Mouse (Mus musculus) liver, adult 2 months (tissue): ENCODE measurements at regions not wholly inside any gene's neighbourhood (a gene's known extent, or its start where the extent isn't known, plus 50 kb on each side); places are given as distances from the start of the nearest gene placed in this dataset.

ENCODE experiments used
- CTCF ChIP-seq: fragments of 200-500 bp; IDR thresholded peaks from 2 replicates; pipeline ENCODE4 v1.5.1; 2011; ENCODE audit warnings: low read depth, low read length, control low read depth
- POLR2A ChIP-seq: fragments of 200-500 bp; IDR thresholded peaks from 2 replicates; pipeline ENCODE4 v1.6.1; 2011; ENCODE audit warnings: low read length, control low read depth; ENCODE audit not compliant: insufficient read depth; ENCODE audit errors: extremely low read depth

DNA sequence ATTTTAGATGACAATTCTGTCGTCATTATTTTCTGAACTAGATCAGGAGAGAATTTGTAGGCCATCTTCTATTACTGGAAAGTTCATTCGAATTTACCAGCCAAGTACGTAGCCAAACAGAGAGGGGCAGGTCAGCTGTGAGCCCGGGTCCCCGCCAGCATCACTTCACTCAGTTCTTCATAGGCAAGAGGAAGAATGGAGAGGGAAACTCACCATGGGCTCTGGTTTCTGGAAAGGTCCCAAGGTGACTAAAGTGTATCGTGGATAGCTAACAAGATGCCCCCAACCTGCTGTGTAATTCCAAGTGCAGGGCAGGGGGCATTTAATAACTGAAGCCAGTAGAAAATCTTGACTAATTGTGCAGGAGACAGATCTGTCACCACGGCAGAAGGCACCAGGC, 60.2 kb upstream of the Rybp start:
- TF ChIP-seq CTCF (no peak), POLR2A (no peak)
